Mouse (Mus musculus): ENCODE results near the gene Rrad.

GRCm38 (mm10) chr8:104590284-104590683 is 40.8 kb downstream of the Rrad start:
- no peak for TF ChIP-seq CTCF (IDR thresholded peaks at IDR 0.05; ENCODE audit: insufficient read depth, low read depth, low read length)
- TF ChIP-seq POLR2A (IDR thresholded peaks at IDR 0.05; ENCODE audit: insufficient read depth, low read depth, low read length) = no peak

Measured in olfactory bulb, adult 2 months (tissue).